Mouse (Mus musculus): Measurements from ENCODE around the gene Fbxo6. TPM values are rescaled to one million over a fixed set of nuclear protein-coding genes. Genes with fewer than 3 reads are reported as not detected.

Fbxo6 gene
- polyA plus RNA-seq, 1 experiment = 38.5 TPM

GRCm38 (mm10) chr4:148164002-148164439 lies 12.1 kb upstream of the Fbxo6 start:
- 0 out of 2 replicates have a peak, but pooled peaks cover 2% of the 10 kb centered on the region for H3K4me1 ChIP-seq (ENCODE audit: control insufficient read depth, insufficient read depth, low read length)
- H3K27ac ChIP-seq (ENCODE audit: insufficient read depth, low read length) = no peak overlapping the region
- peak overlapping the region; percentile 4 for H3K4me3 ChIP-seq (ENCODE audit: insufficient read depth, low read length)
- TF ChIP-seq CTCF (IDR thresholded peaks at IDR 0.05; ENCODE audit: extremely low read depth, insufficient read depth, low read length) (peak; percentile 45), POLR2A (IDR thresholded peaks at IDR 0.05; ENCODE audit: extremely low read depth, insufficient read depth, low read length) (no peak)

DNA sequence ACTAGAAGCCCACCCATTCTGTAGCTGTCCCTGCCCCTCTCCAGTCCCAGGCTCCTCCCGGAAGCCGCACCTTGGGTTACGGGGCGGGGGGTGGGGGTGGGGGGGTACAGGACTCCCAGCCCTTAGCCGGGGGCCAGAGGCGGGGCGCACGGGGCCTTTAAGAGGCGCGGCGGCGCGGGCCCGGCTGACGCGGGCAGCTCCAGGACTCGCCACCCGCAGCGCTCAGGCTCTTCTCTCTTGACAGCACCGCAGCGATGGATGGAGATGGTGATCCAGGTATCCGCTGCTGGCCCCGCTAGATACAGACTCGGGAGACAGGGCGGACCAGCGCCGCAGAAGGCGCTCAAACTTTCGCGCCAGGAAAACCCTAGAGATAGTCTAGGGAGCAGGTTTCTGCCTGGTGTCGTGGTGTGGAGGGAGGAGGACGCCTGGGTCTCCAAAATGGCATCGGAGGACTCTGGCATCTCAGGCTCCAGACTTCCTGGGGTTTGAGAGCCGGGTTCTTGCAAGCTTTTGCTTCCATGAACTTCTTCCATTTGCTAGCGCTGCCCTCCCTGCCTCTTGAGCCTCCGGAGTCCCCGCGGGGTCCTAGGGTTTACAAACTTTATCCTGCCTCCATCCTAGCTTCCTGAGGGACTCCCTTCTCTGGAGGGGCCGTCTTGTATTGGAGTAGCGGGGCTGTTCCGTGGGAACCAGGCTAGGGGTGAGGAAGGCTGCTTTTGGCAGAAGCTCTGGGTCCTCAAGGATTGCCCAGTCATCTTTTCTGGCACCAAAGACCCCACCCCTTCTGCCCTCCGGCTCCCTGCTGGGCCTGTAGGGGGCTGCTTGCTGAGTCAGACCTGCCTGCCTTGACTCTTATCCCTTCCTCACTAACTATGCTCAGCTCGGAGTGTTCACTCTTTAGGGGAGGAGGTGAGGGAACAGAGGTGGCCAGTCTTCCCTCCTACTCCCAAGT lies 8.8 kb upstream of the Fbxo6 start, which contains the start of the genes Fbxo44 and Fbxo2:
TSS of gene Fbxo44 (minus strand) at position 47 of the 955 bp plus-strand sequence.
TSS of gene Fbxo2 (plus strand) at position 186 of the 955 bp plus-strand sequence.
- TF ChIP-seq POLR2A (IDR thresholded peaks at IDR 0.05; ENCODE audit: extremely low read depth, insufficient read depth, low read length) (0 out of 2 replicates have a peak, but pooled peaks have one; percentile 22), CTCF (IDR thresholded peaks at IDR 0.05; ENCODE audit: extremely low read depth, insufficient read depth, low read length) (no peak)
- peak within 1 kb of the TSS; percentile 78 for H3K27ac ChIP-seq (ENCODE audit: insufficient read depth, low read length)
- H3K4me3 ChIP-seq (ENCODE audit: insufficient read depth, low read length) = peak within 1 kb of the TSS; percentile 98
- H3K4me1 ChIP-seq (ENCODE audit: control insufficient read depth, insufficient read depth, low read length) = no peaks in the 10 kb centered on the region; the same call in 1 of the 2 replicates

- TF ChIP-seq POLR2A (IDR thresholded peaks at IDR 0.05; ENCODE audit: extremely low read depth, insufficient read depth, low read length) = peak; percentile 78
- no peak for TF ChIP-seq CTCF (IDR thresholded peaks at IDR 0.05; ENCODE audit: extremely low read depth, insufficient read depth, low read length)
- Histone ChIP-seq H3K27ac (ENCODE audit: insufficient read depth, low read length) (peak overlapping the region; percentile 78), H3K4me3 (ENCODE audit: insufficient read depth, low read length) (peak overlapping the region; percentile 98), H3K4me1 (ENCODE audit: control insufficient read depth, insufficient read depth, low read length) (no peaks in the 10 kb centered on the region; the same call in 1 of the 2 replicates)
These were observed 7.8 kb upstream of the Fbxo6 start for GRCm38 (mm10) chr4:148159544-148160435.

GRCm38 (mm10) chr4:148158436-148159348 lies 6.8 kb upstream of the Fbxo6 start:
- Histone ChIP-seq H3K4me3 (ENCODE audit: insufficient read depth, low read length) (peak overlapping the region; percentile 98), H3K4me1 (ENCODE audit: control insufficient read depth, insufficient read depth, low read length) (no peaks in the 10 kb centered on the region; the same call in 1 of the 2 replicates), H3K27ac (ENCODE audit: insufficient read depth, low read length) (peak overlapping the region; percentile 80)
- TF ChIP-seq CTCF (IDR thresholded peaks at IDR 0.05; ENCODE audit: extremely low read depth, insufficient read depth, low read length) = no peak
- TF ChIP-seq POLR2A (IDR thresholded peaks at IDR 0.05; ENCODE audit: extremely low read depth, insufficient read depth, low read length) = no peak

- Histone ChIP-seq H3K27ac (ENCODE audit: insufficient read depth, low read length) (no peak overlapping the region), H3K4me3 (ENCODE audit: insufficient read depth, low read length) (no peak overlapping the region), H3K4me1 (ENCODE audit: control insufficient read depth, insufficient read depth, low read length) (no peaks in the 10 kb centered on the region; the same call in 1 of the 2 replicates)
- TF ChIP-seq POLR2A (IDR thresholded peaks at IDR 0.05; ENCODE audit: extremely low read depth, insufficient read depth, low read length) (no peak), CTCF (IDR thresholded peaks at IDR 0.05; ENCODE audit: extremely low read depth, insufficient read depth, low read length) (peak; percentile 50; the same call in 1 of the 2 replicates)
These were observed 3.0 kb upstream of the Fbxo6 start for GRCm38 (mm10) chr4:148154982-148155381.

- Histone ChIP-seq H3K4me1 (ENCODE audit: control insufficient read depth, insufficient read depth, low read length) (no peaks in the 10 kb centered on the region; the same call in 1 of the 2 replicates), H3K4me3 (ENCODE audit: insufficient read depth, low read length) (no peak overlapping the region), H3K27ac (ENCODE audit: insufficient read depth, low read length) (no peak overlapping the region)
- TF ChIP-seq CTCF (IDR thresholded peaks at IDR 0.05; ENCODE audit: extremely low read depth, insufficient read depth, low read length) (no peak), POLR2A (IDR thresholded peaks at IDR 0.05; ENCODE audit: extremely low read depth, insufficient read depth, low read length) (no peak)
These were observed 2.1 kb upstream of the Fbxo6 start for GRCm38 (mm10) chr4:148154006-148154405.

GRCm38 (mm10) chr4:148152547-148152946 lies 607 bp upstream of the Fbxo6 start:
- TF ChIP-seq POLR2A (IDR thresholded peaks at IDR 0.05; ENCODE audit: extremely low read depth, insufficient read depth, low read length) (no peak), CTCF (IDR thresholded peaks at IDR 0.05; ENCODE audit: extremely low read depth, insufficient read depth, low read length) (no peak)
- no peaks in the 10 kb centered on the region for H3K4me1 ChIP-seq (ENCODE audit: control insufficient read depth, insufficient read depth, low read length)
- H3K27ac ChIP-seq (ENCODE audit: insufficient read depth, low read length) = no peak overlapping the region
- H3K4me3 ChIP-seq (ENCODE audit: insufficient read depth, low read length) = no peak overlapping the region

DNA sequence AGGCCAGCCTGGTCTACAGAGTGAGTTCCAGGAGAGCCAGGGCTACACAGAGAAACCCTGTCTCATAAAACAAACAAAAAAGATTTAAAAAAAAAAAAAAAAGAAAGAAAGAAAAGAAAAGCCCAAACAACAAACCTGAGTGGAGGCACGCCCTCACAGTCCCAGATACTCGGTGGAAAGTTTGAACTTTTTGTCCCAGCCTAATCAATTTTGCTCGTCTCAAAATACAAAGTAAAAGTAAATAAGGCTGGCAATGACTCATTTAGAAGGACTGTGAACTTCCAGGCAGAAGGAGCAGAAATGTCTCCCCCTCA lies 1.0 kb downstream of the Fbxo6 start:
- TF ChIP-seq CTCF (IDR thresholded peaks at IDR 0.05; ENCODE audit: extremely low read depth, insufficient read depth, low read length) (no peak), POLR2A (IDR thresholded peaks at IDR 0.05; ENCODE audit: extremely low read depth, insufficient read depth, low read length) (no peak)

More for the DNA sequence above, 1.0 kb downstream of the Fbxo6 start:
- Histone ChIP-seq H3K27ac (ENCODE audit: insufficient read depth, low read length) (no peak overlapping the region), H3K4me3 (ENCODE audit: insufficient read depth, low read length) (peak overlapping the region; percentile 62; the same call in 1 of the 2 replicates), H3K4me1 (ENCODE audit: control insufficient read depth, insufficient read depth, low read length) (no peaks in the 10 kb centered on the region)

All from cortical plate, adult 2 months (tissue).